Mouse (Mus musculus) layer of hippocampus, postnatal 36 days (tissue): ENCODE measurements at regions not wholly inside any gene's neighbourhood (a gene's known extent, or its start where the extent isn't known, plus 50 kb on each side); places are given as distances from the start of the nearest gene placed in this dataset.

ENCODE experiments used
- DNase-seq, 2 experiments: peaks; one replicate each; pipeline ENCODE4 v3.0.0; 2022

GRCm38 (mm10) chr14:105950924-105951323 is 54.3 kb upstream of the Spry2 start:
- no peak for DNase-seq

- no peak for DNase-seq
Observed at GRCm38 (mm10) chr14:105955082-105955481, 58.5 kb upstream of the Spry2 start.

DNA sequence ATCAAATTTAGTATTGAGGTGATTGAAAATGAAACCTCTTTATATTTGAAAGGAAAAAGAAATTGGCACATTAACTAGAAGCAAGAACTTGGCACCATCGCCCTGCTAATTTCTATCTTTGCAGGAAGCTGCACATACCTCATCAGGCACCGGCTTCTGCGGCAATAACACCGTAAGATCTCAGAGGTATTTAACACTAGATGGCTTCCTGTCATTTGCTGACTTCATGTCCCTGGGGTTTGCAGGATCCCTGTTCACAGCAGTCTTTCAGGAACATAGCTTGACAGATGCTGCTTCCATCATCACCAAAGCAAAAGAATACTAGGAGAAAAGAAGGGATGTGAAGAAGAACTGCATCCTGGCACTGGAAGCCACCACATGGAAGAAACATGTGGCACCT is 60.2 kb upstream of the Spry2 start:
- no peak for DNase-seq

- DNase-seq, result no peak
Observed at GRCm38 (mm10) chr14:105958005-105958404, 61.4 kb upstream of the Spry2 start.

- no peak for DNase-seq
Observed at GRCm38 (mm10) chr14:105979544-105980323, 83.1 kb upstream of the Spry2 start.

GRCm38 (mm10) chr14:105980324-105980680 is 83.7 kb upstream of the Spry2 start:
- no peak for DNase-seq

- no peak for DNase-seq
Observed at GRCm38 (mm10) chr14:105987341-105987882, 90.8 kb upstream of the Spry2 start.

DNA sequence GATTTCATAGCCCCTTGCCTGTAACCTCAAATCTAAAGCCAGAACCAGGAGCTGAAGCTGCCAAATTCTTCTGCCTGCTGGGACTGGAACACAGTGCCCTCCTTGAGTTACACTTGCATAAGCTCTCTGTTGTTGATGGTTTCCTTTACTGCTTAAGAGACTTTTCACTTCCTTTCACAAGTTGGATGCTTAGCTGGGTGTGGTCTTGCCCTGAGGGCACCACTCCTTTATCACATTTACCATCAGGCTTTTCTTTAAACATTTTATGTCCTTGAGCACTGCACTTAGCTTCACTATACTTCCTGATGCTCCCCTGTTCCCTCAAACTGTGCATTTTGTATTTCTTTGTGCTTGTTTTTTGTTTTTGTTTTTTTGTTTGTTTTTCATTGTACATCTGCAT is 92.1 kb upstream of the Spry2 start:
- no peak for DNase-seq

- DNase-seq, result no peak
Observed at GRCm38 (mm10) chr14:105993124-105993523, 96.5 kb upstream of the Spry2 start.

- no peak for DNase-seq
Observed at GRCm38 (mm10) chr14:105999801-106000200, 103.2 kb upstream of the Spry2 start.

DNA sequence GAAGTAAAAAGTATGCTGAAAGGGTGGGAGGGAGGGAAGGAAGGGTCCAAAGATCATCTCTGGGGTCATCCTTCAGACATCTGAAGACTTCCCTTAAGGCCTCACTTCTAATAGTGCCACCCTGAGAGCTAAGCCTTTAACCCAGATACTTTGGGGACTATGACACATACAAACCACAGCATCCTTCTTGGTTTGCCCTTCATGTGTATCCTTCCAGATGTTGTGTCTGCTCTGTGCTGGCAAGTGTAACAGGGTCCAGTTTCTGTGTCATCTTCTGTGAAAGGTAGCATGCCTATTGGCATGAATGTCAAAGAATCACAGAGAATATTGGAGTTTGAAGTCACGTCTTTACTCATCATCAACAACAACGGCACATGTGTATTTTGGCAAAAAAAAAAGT is 98.2 kb upstream of the Trim52 start:
- DNase-seq, result no peak

- no peak for DNase-seq
Observed at GRCm38 (mm10) chr14:106008951-106009350, 97.0 kb upstream of the Trim52 start.

DNA sequence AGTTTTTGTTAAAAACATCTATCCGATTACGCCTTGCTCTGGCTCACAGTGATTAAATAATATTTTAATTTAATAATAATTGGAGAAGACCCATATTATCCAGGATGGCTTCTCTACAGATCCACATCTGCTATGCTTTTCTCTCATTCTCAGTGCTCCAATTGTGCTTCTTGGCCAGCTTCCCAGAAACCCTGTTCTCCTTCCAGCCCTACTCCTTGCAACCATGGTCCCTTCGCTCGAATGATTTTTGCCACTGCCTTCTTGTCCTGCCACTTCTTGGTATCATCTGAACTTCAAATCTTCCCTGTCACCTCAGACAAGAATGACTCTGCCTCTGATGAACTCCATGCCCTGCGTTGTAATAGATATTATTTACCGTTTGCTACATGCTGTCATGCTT is 95.0 kb upstream of the Trim52 start:
- no peak for DNase-seq

DNA sequence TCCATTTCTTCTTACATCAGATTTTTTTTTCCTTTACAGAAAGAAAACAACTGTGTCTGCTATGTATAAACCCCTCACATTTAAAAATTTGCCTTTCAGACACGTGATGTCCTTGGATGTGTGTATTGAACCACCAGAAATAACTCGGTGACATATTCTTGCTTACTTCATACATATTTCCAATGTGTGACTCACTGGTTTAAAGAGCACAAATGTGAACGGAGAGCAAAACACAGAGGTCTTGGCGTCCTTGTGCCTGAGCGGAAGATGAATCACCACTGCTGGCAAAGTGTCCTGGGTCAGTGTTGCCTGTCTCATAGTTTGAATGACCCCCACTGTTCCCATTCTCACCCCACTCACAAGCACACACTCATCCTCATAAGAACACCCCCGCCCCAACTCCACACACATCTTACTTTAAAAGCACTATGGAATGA is 94.0 kb upstream of the Trim52 start:
- peak in 1 of 2 experiments; percentile 4 for DNase-seq

DNA sequence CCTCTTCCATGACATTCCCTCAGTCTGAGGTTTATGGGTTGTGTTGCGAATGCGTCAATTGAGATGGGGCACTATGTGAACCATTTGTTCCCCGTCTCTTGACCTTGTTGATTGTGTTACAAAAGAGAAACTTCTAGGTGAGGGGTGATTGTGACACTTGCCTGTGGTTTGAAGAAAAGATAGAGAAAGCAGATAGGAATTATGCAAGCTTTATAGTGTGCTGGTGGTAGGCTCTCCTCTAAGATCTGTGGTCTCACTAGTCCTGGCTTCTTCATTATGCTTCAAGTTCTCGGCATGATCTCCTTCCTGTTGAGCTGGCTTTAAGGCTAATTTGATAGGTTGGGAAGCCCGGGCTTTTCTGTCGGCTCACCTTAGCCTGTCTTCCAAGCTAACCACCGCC is 83.2 kb upstream of the Trim52 start:
- no peak for DNase-seq

- DNase-seq, result no peak
Observed at GRCm38 (mm10) chr14:106026815-106027214, 79.2 kb upstream of the Trim52 start.

DNA sequence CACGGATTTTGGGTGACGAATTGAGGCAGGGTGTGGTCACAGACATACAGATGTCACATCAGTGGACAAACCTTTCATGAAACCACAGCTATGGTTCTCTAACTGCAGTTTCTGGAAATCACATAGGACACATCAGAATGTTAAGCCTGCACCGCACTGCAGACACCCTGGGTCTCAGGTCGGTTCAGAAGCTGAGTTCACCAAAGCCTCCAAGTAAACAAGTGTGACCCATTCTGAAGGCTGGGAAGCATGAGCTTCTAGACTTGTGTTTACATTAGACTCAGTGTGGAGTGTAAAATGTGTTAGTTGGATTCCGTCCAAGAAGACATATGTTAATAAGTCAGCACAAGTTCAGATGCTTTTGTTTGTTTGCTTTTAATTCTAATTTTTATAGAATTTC is 78.3 kb upstream of the Trim52 start:
- DNase-seq, result no peak

- DNase-seq, result no peak
Observed at GRCm38 (mm10) chr14:106031094-106031493, 74.9 kb upstream of the Trim52 start.

DNA sequence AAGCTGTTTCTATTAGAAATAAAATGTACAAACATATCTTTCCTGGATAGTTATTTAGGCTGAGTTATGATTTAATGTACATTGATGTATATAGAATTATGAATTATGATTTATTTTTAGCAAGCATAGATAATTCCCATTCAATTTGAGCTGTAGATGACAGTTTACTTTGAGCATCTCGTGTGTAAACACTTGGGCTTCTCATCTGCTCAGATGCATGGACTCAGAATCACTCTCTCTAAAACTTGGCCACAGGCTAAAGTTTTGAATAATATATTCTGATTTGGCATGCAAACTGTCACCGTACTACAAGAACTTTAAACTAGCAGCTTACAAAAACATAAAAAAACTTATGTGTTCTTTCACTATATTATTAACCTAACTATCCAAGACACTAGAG is 72.2 kb upstream of the Trim52 start:
- no peak for DNase-seq

GRCm38 (mm10) chr14:106034933-106035665 is 70.9 kb upstream of the Trim52 start:
- DNase-seq, result no peak

- no peak for DNase-seq
Observed at GRCm38 (mm10) chr14:106044274-106044673, 61.7 kb upstream of the Trim52 start.

GRCm38 (mm10) chr14:106050231-106050630 is 55.8 kb upstream of the Trim52 start:
- no peak for DNase-seq

DNA sequence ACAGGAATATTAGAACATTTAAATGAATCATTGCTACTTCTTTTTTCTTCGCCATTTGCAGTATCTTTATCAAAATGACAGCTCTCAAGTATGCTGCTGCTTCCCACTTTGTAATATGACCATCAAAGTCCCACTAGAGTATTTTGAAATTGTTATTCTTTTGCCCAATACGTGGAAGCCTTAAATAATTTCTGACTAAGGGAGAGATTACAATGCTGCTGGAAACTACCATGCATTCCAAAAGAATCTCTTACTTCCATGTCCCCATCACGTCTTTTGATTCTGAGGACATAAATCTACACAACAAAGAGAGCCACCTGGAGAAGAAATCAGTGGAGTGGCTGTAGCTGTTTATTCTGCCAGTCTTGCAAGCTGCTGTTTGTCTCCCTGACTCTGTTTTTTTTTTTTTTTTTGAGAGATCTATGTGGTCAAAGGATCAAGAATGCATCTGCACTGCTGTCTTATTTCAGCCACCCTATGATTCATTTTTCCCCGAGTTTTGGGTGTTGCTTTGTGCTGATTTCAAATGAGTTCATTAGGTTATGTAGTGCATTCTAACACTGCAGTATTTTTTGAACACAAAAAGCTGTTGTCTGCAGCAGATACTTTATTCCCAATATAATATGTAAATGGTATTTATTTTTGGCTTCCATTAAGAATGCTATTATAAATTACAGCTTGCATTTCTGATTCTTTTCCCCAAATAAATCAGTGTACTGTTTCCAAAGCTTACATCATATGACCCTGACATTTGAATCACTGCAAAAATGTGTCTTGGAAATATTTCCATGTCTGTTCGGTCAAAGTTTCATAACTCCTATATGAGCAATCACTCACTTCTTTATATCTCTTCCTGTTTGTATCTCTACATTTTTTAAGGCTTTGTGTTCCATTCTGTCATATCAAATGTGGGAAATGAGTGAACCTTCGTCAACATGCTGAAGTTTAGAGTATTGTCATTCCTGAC is 53.1 kb upstream of the Trim52 start:
- DNase-seq, result no peak
